Mouse (Mus musculus) ES-Bruce4 (cell line): ENCODE results near the gene Keg1.

ENCODE experiments used
- CTCF ChIP-seq: IDR thresholded peaks from one replicate; pipeline ENCODE4 v1.8.1; 2011; ENCODE audit warnings: low read depth, low read length
- POLR2A ChIP-seq: IDR thresholded peaks from one replicate; pipeline ENCODE4 v1.8.1; 2011; ENCODE audit warnings: low read length; ENCODE audit not compliant: insufficient read depth

DNA sequence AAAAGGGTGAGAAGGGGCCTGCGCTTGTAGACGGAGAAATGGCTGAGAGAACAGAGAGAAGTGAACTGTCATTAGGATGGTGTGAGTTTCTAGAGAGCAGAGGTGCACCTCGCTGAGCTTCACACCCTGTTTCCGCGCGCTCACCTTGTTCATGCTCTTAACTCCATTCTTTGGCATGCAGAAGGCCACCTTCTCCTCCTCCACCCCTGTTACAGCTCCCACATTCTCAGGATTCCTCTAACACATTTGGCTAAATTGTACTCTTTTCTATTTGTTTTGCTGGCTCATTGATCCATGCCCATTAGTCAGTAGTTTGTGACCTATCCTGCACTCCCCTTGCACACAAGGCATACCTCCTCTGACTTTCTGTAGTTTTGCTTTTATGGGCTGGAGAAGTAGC lies 23.6 kb downstream of the Keg1 start:
- no peak for TF ChIP-seq CTCF
- TF ChIP-seq POLR2A, result no peak
